Mouse (Mus musculus): ENCODE measurements at regions not wholly inside any gene's neighbourhood (a gene's known extent, or its start where the extent isn't known, plus 50 kb on each side); places are given as distances from the start of the nearest gene placed in this dataset.

GRCm38 (mm10) chr8:89871966-89872365, 476.2 kb downstream of the Tox3 start:
- Histone ChIP-seq H3K27me3 (ENCODE audit: insufficient read depth, low read length) (no peaks in the 10 kb centered on the region), H3K4me2 (ENCODE audit: low read depth) (no peak overlapping the region), H3K9me3 (ENCODE audit: low read length) (no peaks in the 10 kb centered on the region), H3K4me1 (ENCODE audit: insufficient read depth) (0 out of 2 replicates have a peak, but pooled peaks cover 3% of the 10 kb centered on the region), H3K27ac (ENCODE audit: low read depth, low read length) (peak overlapping the region; percentile 60), H3K4me3 (ENCODE audit: low read depth, low read length) (no peak overlapping the region), H3K36me3 (ENCODE audit: insufficient read depth) (no peaks in the 10 kb centered on the region), H3K9ac (no peak overlapping the region)
- ATAC-seq = peak; percentile 81
- TF ChIP-seq CTCF (IDR thresholded peaks at IDR 0.05; ENCODE audit: low read depth) = peak; percentile 42
- 67% methylated on average over 5 of the region's 5 CpGs for WGBS
- peak; percentile 61 for DNase-seq

DNA sequence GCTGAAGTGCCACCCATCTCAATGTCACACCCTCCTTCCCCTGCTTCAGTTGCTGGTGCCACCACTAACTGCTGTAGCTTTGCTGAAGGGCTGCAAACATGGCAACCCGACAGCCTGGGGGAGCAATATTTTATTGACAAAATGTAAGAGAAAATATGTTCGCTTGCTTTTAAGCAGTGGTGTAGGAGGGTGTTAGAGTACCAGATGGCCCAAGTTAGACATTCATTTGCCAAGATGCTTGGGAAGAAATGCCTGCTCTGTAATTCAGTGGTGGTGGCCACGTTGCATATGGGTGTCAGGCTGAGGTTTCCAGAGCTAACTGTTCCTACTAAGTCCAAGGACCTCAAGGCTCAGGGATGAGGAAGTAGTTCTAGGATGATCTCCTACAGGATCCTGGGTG, 488.3 kb downstream of the Tox3 start:
- ATAC-seq (peak; percentile 58), DNase-seq (peak; percentile 29)
- Histone ChIP-seq H3K4me3 (ENCODE audit: low read depth, low read length) (no peak overlapping the region), H3K27me3 (ENCODE audit: insufficient read depth, low read length) (no peaks in the 10 kb centered on the region), H3K9ac (no peak overlapping the region), H3K27ac (ENCODE audit: low read depth, low read length) (no peak overlapping the region), H3K9me3 (ENCODE audit: low read length) (no peaks in the 10 kb centered on the region), H3K4me1 (ENCODE audit: insufficient read depth) (no peaks in the 10 kb centered on the region), H3K4me2 (ENCODE audit: low read depth) (no peak overlapping the region), H3K36me3 (ENCODE audit: insufficient read depth) (no peaks in the 10 kb centered on the region)
- TF ChIP-seq CTCF (IDR thresholded peaks at IDR 0.05; ENCODE audit: low read depth) = no peak
- 51% methylated on average over 3 of the region's 3 CpGs for WGBS

DNA sequence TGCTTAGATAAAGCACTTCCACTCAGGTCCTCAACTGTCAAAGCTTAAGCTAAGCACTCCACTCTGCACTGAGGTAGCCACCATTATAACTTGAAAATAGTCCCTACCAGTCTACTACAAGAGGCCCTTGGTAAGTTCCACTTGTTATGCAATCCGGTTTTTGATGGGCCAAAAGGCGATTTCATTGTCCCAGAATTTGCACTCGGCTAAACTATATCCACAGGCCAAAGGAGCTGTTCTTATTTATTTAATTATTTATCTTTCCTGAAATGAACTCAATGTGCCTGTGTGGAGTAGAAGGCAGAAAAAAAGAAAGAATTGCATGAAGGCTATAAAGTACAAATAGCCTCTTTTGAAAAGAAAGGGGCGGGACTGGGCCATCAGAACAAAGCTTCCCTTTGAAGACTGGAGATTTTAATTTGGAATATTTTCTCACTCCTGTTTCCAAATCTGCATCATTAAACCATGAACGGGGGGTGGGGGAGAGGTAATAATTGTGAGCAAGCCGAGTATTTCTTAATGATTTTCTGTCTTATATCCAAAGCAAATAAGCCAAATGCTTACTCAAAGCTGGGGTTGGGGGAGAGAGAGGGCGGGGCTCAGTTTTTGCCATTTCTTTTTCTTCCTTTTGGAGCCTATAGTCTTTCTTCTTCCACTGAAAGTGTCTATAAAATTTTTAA, 489.3 kb downstream of the Tox3 start:
- H3K36me3 ChIP-seq (ENCODE audit: insufficient read depth) = no peaks in the 10 kb centered on the region
- no peak for TF ChIP-seq CTCF (IDR thresholded peaks at IDR 0.05; ENCODE audit: low read depth)
- no peaks in the 10 kb centered on the region for H3K9me3 ChIP-seq (ENCODE audit: low read length)
- ATAC-seq (no peak), DNase-seq (no peak)
- no peak overlapping the region for H3K9ac ChIP-seq
- no peaks in the 10 kb centered on the region for H3K27me3 ChIP-seq (ENCODE audit: insufficient read depth, low read length)
- no peak overlapping the region for H3K27ac ChIP-seq (ENCODE audit: low read depth, low read length)
- no peak overlapping the region for H3K4me3 ChIP-seq (ENCODE audit: low read depth, low read length)
- H3K4me1 ChIP-seq (ENCODE audit: insufficient read depth) = no peaks in the 10 kb centered on the region
- H3K4me2 ChIP-seq (ENCODE audit: low read depth) = no peak overlapping the region
- 41% methylated on average over 7 of the region's 7 CpGs for WGBS

DNA sequence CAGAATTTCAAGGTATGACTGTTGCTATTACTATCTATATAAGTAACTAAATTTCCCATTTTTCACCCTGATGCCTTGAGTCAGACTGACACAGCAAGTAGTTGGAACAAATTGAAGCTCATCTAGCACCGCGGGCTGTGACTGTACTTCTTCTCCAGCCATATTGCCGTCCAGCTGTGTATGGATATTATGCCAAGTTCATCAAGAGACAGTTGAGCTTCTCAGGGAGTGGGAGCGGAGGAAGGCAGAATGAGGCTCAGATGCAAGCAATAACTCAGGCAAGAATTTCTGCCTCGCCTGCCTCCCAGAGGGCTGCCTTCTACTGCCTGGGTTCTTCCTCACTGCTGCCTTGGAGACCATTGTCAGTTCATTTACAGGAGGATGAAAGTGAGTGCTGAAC, 492.6 kb downstream of the Tox3 start:
- H3K27me3 ChIP-seq (ENCODE audit: insufficient read depth, low read length) = no peaks in the 10 kb centered on the region
- H3K4me2 ChIP-seq (ENCODE audit: low read depth) = no peak overlapping the region
- no peak for TF ChIP-seq CTCF (IDR thresholded peaks at IDR 0.05; ENCODE audit: low read depth)
- WGBS = 66% methylated on average over 5 of the region's 5 CpGs
- H3K4me3 ChIP-seq (ENCODE audit: low read depth, low read length) = no peak overlapping the region
- H3K27ac ChIP-seq (ENCODE audit: low read depth, low read length) = no peak overlapping the region
- H3K9ac ChIP-seq = no peak overlapping the region
- no peaks in the 10 kb centered on the region for H3K36me3 ChIP-seq (ENCODE audit: insufficient read depth)
- DNase-seq (peak; percentile 26), ATAC-seq (no peak)
- H3K9me3 ChIP-seq (ENCODE audit: low read length) = no peaks in the 10 kb centered on the region
- H3K4me1 ChIP-seq (ENCODE audit: insufficient read depth) = no peaks in the 10 kb centered on the region

DNA sequence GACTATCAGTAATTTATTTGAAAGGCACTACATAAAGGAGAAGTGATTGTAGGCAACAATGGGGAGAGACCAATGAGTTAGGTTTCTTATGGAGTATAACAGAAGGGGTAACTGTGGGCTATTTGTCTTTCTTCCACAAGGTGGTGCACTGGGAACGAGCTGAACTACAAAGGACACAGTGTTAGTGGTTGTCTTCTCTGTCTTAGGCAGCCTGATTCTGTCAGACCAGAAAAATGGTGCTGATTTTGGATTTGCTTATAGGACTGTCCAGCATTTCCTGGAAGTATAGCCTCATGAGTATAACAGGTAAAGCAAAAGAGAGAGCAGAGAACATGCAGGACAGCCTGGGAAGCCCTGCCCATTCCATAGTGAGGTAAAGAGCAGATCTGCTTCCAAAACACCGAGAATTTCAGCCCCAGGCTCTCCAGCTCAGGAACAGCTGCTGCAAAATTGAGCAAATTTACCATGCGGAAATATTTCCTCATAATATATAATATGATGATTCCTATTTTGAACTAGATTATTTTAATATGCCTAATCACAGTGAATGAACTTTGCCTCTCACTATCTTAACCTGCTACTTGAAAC, 497.8 kb downstream of the Tox3 start:
- TF ChIP-seq CTCF (IDR thresholded peaks at IDR 0.05; ENCODE audit: low read depth) = peak; percentile 94
- peaks cover 4% of the 10 kb centered on the region; the same call in 1 of the 2 replicates for H3K4me1 ChIP-seq (ENCODE audit: insufficient read depth)
- 34% methylated on average over 3 of the region's 3 CpGs for WGBS
- no peaks in the 10 kb centered on the region for H3K36me3 ChIP-seq (ENCODE audit: insufficient read depth)
- H3K4me2 ChIP-seq (ENCODE audit: low read depth) = no peak overlapping the region
- peak overlapping the region; percentile 22; the same call in 1 of the 2 replicates for H3K9ac ChIP-seq
- DNase-seq (peak; percentile 90), ATAC-seq (peak; percentile 96)
- H3K9me3 ChIP-seq (ENCODE audit: low read length) = no peaks in the 10 kb centered on the region
- H3K27ac ChIP-seq (ENCODE audit: low read depth, low read length) = peak overlapping the region; percentile 55; the same call in 1 of the 2 replicates
- H3K4me3 ChIP-seq (ENCODE audit: low read depth, low read length) = no peak overlapping the region
- no peaks in the 10 kb centered on the region for H3K27me3 ChIP-seq (ENCODE audit: insufficient read depth, low read length)

- Histone ChIP-seq H3K9me3 (ENCODE audit: low read length) (no peaks in the 10 kb centered on the region), H3K27ac (ENCODE audit: low read depth, low read length) (peak overlapping the region; percentile 55; the same call in 1 of the 2 replicates), H3K4me3 (ENCODE audit: low read depth, low read length) (no peak overlapping the region), H3K9ac (peak overlapping the region; percentile 22; the same call in 1 of the 2 replicates), H3K4me2 (ENCODE audit: low read depth) (no peak overlapping the region), H3K4me1 (ENCODE audit: insufficient read depth) (peaks cover 4% of the 10 kb centered on the region; the same call in 1 of the 2 replicates), H3K36me3 (ENCODE audit: insufficient read depth) (no peaks in the 10 kb centered on the region), H3K27me3 (ENCODE audit: insufficient read depth, low read length) (no peaks in the 10 kb centered on the region)
- WGBS = 40% methylated on average over 7 of the region's 7 CpGs
- peak; percentile 89 for DNase-seq
- ATAC-seq = peak; percentile 90
- peak; percentile 93 for TF ChIP-seq CTCF (IDR thresholded peaks at IDR 0.05; ENCODE audit: low read depth)
Observed at GRCm38 (mm10) chr8:89849416-89850208, 498.5 kb downstream of the Tox3 start.

- H3K4me1 ChIP-seq (ENCODE audit: insufficient read depth) = no peaks in the 10 kb centered on the region
- H3K4me2 ChIP-seq (ENCODE audit: low read depth) = no peak overlapping the region
- no peak for ATAC-seq
- no peak for DNase-seq
- no peak overlapping the region for H3K27ac ChIP-seq (ENCODE audit: low read depth, low read length)
- no peak overlapping the region for H3K4me3 ChIP-seq (ENCODE audit: low read depth, low read length)
- 77% methylated on average over 5 of the region's 5 CpGs for WGBS
- no peaks in the 10 kb centered on the region for H3K27me3 ChIP-seq (ENCODE audit: insufficient read depth, low read length)
- TF ChIP-seq CTCF (IDR thresholded peaks at IDR 0.05; ENCODE audit: low read depth) = no peak
- no peak overlapping the region for H3K9ac ChIP-seq
- H3K9me3 ChIP-seq (ENCODE audit: low read length) = no peaks in the 10 kb centered on the region
- no peaks in the 10 kb centered on the region for H3K36me3 ChIP-seq (ENCODE audit: insufficient read depth)
Observed at GRCm38 (mm10) chr8:89838494-89838893, 509.6 kb downstream of the Tox3 start.

Measured in forebrain, postnatal 0 days (tissue).